Mouse (Mus musculus): ENCODE measurements around the gene Gucy1b2. TPM values are rescaled to one million over a fixed set of nuclear protein-coding genes. Genes with fewer than 3 reads are reported as not detected.

The Gucy1b2 gene
- polyA plus RNA-seq, 1 experiment from 2014 or later = 0.70 TPM

GRCm38 (mm10) chr14:62453276-62453675, 2.8 kb downstream of the Gucy1b2 start:
- DNase-seq (ENCODE audit: low spot score, missing footprints) (no peak), ATAC-seq (ENCODE audit: low FRiP score) (no peak)
- no peak overlapping the region for H3K4me3 ChIP-seq (ENCODE audit: low read depth, low read length)
- H3K4me2 ChIP-seq = no peak overlapping the region
- no peaks in the 10 kb centered on the region for H3K4me1 ChIP-seq (ENCODE audit: control insufficient read depth, insufficient read depth, low read length)
- 85% methylated on average over 11 of the region's 11 CpGs for WGBS
- H3K27ac ChIP-seq (ENCODE audit: low read depth, low read length) = no peak overlapping the region
- no peak overlapping the region for H3K9ac ChIP-seq (ENCODE audit: low read length)
- H3K27me3 ChIP-seq (ENCODE audit: control insufficient read depth, insufficient read depth, low read length) = no peaks in the 10 kb centered on the region
- no peaks in the 10 kb centered on the region for H3K36me3 ChIP-seq (ENCODE audit: control insufficient read depth, insufficient read depth, low read length)
- no peaks in the 10 kb centered on the region for H3K9me3 ChIP-seq (ENCODE audit: control insufficient read depth, low read length)

GRCm38 (mm10) chr14:62450706-62451105, 5.4 kb downstream of the Gucy1b2 start:
- Histone ChIP-seq H3K9ac (ENCODE audit: low read length) (no peak overlapping the region), H3K4me2 (no peak overlapping the region), H3K4me1 (ENCODE audit: control insufficient read depth, insufficient read depth, low read length) (no peaks in the 10 kb centered on the region), H3K27me3 (ENCODE audit: control insufficient read depth, insufficient read depth, low read length) (no peaks in the 10 kb centered on the region), H3K9me3 (ENCODE audit: control insufficient read depth, low read length) (no peaks in the 10 kb centered on the region), H3K27ac (ENCODE audit: low read depth, low read length) (no peak overlapping the region), H3K36me3 (ENCODE audit: control insufficient read depth, insufficient read depth, low read length) (no peaks in the 10 kb centered on the region), H3K4me3 (ENCODE audit: low read depth, low read length) (no peak overlapping the region)
- WGBS = 100% methylated on average over 1 of the region's 1 CpGs
- DNase-seq (ENCODE audit: low spot score, missing footprints) (no peak), ATAC-seq (ENCODE audit: low FRiP score) (no peak)

DNA sequence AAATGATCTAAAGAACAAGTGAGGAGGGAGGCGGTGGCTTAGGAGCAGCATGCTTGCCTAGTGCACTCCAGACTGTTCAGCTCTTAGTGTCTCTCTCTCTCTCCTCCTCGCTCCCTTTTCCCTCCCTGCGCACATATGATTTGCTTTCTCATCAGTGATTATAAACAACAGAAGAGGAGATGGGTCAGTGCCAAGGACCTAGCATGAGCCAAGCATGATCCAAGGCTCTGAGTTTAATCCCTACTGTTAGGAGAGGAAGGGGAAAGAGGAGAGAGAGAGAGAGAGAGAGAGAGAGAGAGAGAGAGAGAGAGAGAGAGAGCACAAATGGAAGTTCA, 8.9 kb downstream of the Gucy1b2 start:
- no peak for ATAC-seq (ENCODE audit: low FRiP score)
- no peaks in the 10 kb centered on the region for H3K36me3 ChIP-seq (ENCODE audit: control insufficient read depth, insufficient read depth, low read length)
- H3K9me3 ChIP-seq (ENCODE audit: control insufficient read depth, low read length) = no peaks in the 10 kb centered on the region
- no peaks in the 10 kb centered on the region for H3K4me1 ChIP-seq (ENCODE audit: control insufficient read depth, insufficient read depth, low read length)
- H3K9ac ChIP-seq (ENCODE audit: low read length) = no peak overlapping the region
- DNase-seq (ENCODE audit: low spot score, missing footprints) = no peak
- H3K27me3 ChIP-seq (ENCODE audit: control insufficient read depth, insufficient read depth, low read length) = no peaks in the 10 kb centered on the region
- WGBS = 100% methylated on average over 3 of the region's 3 CpGs
- H3K4me2 ChIP-seq = no peak overlapping the region
- H3K4me3 ChIP-seq (ENCODE audit: low read depth, low read length) = no peak overlapping the region
- H3K27ac ChIP-seq (ENCODE audit: low read depth, low read length) = no peak overlapping the region

DNA sequence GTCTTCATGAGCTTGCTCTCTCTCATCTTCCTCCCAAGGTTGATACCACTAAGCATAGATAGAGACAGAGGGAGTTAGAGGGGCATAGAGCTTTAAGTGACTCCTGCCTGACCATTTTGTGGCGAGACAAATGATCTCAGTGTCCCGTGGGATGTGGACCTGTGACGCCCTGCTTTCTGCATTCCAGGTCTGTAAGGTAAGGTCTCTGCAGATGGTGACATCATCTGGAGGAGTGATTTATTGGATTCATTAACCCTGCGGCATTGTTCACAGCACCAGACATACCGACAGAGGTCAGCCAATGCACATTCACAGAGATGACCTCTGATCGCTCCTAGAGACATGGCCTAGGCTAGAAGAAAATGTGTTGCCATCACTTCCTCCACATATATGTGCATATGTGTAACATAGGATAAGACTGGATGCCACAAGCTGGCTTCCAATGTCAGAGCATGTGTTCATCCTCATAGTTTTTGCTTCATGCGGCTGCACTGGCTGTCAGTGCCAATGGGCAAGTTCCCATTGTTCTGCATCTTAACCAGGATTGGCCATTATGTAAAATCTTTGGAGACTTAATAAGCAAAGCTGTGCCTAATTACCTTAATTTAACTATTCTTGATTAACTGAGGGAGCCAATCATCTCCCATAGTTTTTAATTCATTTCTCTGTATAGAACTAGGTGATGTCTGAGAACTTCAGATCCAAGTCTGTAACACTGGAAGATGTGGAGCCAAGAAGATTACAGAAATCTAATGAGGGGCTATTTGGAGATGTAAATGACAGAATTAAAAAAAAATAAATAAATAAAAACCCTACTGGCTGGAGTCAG, 9.5 kb downstream of the Gucy1b2 start:
- Histone ChIP-seq H3K4me2 (no peak overlapping the region), H3K27me3 (ENCODE audit: control insufficient read depth, insufficient read depth, low read length) (no peaks in the 10 kb centered on the region), H3K9ac (ENCODE audit: low read length) (no peak overlapping the region), H3K27ac (ENCODE audit: low read depth, low read length) (no peak overlapping the region), H3K4me3 (ENCODE audit: low read depth, low read length) (no peak overlapping the region), H3K36me3 (ENCODE audit: control insufficient read depth, insufficient read depth, low read length) (no peaks in the 10 kb centered on the region), H3K9me3 (ENCODE audit: control insufficient read depth, low read length) (no peaks in the 10 kb centered on the region), H3K4me1 (ENCODE audit: control insufficient read depth, insufficient read depth, low read length) (no peaks in the 10 kb centered on the region)
- no peak for ATAC-seq (ENCODE audit: low FRiP score)
- no peak for DNase-seq (ENCODE audit: low spot score, missing footprints)
- WGBS = 89% methylated on average over 7 of the region's 7 CpGs

- ATAC-seq (ENCODE audit: low FRiP score) (no peak), DNase-seq (ENCODE audit: low spot score, missing footprints) (no peak)
- no peaks in the 10 kb centered on the region for H3K27me3 ChIP-seq (ENCODE audit: control insufficient read depth, insufficient read depth, low read length)
- H3K4me1 ChIP-seq (ENCODE audit: control insufficient read depth, insufficient read depth, low read length) = no peaks in the 10 kb centered on the region
- no peaks in the 10 kb centered on the region for H3K9me3 ChIP-seq (ENCODE audit: control insufficient read depth, low read length)
- H3K4me3 ChIP-seq (ENCODE audit: low read depth, low read length) = no peak overlapping the region
- no peak overlapping the region for H3K4me2 ChIP-seq
- H3K27ac ChIP-seq (ENCODE audit: low read depth, low read length) = no peak overlapping the region
- H3K36me3 ChIP-seq (ENCODE audit: control insufficient read depth, insufficient read depth, low read length) = no peaks in the 10 kb centered on the region
- WGBS = 90% methylated on average over 6 of the region's 6 CpGs
- H3K9ac ChIP-seq (ENCODE audit: low read length) = no peak overlapping the region
These were observed 12.2 kb downstream of the Gucy1b2 start for GRCm38 (mm10) chr14:62443840-62444430.

DNA sequence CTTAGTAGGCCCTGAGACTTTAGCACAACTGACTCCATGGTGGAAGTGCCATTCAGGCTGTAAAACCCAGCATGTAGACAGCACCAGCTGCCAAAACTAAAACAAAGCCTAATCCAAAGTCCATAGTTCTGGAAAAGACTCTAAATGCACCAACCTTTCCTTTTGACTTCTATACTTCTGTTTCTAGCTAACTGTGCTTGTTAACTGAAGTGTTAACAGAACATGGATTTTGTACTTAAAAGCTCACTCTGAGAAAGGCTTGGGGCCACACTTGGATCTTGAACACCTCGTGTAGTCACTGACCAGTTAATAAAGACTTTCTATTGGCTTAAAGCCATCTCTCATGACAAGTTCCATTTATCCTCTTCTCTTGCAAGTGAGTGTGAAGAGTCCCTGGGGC, 13.1 kb downstream of the Gucy1b2 start:
- Histone ChIP-seq H3K4me1 (ENCODE audit: control insufficient read depth, insufficient read depth, low read length) (no peaks in the 10 kb centered on the region), H3K27ac (ENCODE audit: low read depth, low read length) (no peak overlapping the region), H3K36me3 (ENCODE audit: control insufficient read depth, insufficient read depth, low read length) (no peaks in the 10 kb centered on the region), H3K4me3 (ENCODE audit: low read depth, low read length) (no peak overlapping the region), H3K9ac (ENCODE audit: low read length) (no peak overlapping the region), H3K9me3 (ENCODE audit: control insufficient read depth, low read length) (no peaks in the 10 kb centered on the region), H3K27me3 (ENCODE audit: control insufficient read depth, insufficient read depth, low read length) (no peaks in the 10 kb centered on the region), H3K4me2 (no peak overlapping the region)
- 69% methylated on average over 1 of the region's 1 CpGs for WGBS
- DNase-seq (ENCODE audit: low spot score, missing footprints) (no peak), ATAC-seq (ENCODE audit: low FRiP score) (no peak)

DNA sequence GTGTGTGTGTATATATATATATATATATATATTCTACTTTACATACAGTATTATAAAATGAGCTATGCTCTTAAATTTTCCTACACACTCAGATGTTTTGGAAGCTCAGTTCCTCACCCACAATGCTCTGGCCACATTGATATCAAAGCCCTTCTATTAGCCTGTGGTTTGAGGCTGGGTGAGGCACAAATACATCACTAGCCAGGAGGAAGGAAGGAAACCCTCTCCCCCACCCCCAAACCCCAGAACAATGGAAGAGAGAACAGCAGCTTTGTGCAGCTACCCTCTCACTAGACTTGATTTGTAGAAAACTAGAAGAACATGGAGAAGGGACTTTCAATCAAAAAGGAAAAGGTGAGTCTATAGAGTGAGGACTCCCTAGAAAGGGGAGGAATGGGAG, 16.1 kb downstream of the Gucy1b2 start:
- Histone ChIP-seq H3K4me2 (no peak overlapping the region), H3K4me1 (ENCODE audit: control insufficient read depth, insufficient read depth, low read length) (no peaks in the 10 kb centered on the region), H3K27ac (ENCODE audit: low read depth, low read length) (no peak overlapping the region), H3K9me3 (ENCODE audit: control insufficient read depth, low read length) (no peaks in the 10 kb centered on the region), H3K9ac (ENCODE audit: low read length) (no peak overlapping the region), H3K36me3 (ENCODE audit: control insufficient read depth, insufficient read depth, low read length) (no peaks in the 10 kb centered on the region), H3K27me3 (ENCODE audit: control insufficient read depth, insufficient read depth, low read length) (no peaks in the 10 kb centered on the region), H3K4me3 (ENCODE audit: low read depth, low read length) (no peak overlapping the region)
- no peak for ATAC-seq (ENCODE audit: low FRiP score)
- DNase-seq (ENCODE audit: low spot score, missing footprints) = no peak

DNA sequence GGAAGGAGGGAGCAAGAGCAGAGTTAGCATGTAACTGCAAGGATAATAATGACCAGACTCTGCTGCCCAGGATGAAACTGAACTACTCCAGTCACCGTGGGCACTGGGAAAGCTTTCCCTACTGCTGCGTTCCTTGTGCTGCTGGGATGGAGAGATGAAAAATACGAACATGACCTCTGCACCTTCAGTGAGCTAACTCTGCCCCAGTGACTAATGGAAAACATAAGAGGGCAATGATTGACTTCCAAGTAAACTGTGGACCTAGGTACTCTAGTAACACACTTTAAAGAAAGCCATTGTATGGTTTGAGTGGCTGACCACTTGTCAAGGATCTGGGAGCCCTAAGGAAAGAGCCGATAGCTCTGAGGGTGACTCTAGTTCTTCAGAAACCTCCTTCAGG, 17.9 kb downstream of the Gucy1b2 start:
- Histone ChIP-seq H3K9me3 (ENCODE audit: control insufficient read depth, low read length) (no peaks in the 10 kb centered on the region), H3K4me3 (ENCODE audit: low read depth, low read length) (no peak overlapping the region), H3K27ac (ENCODE audit: low read depth, low read length) (no peak overlapping the region), H3K4me2 (no peak overlapping the region), H3K4me1 (ENCODE audit: control insufficient read depth, insufficient read depth, low read length) (no peaks in the 10 kb centered on the region), H3K9ac (ENCODE audit: low read length) (no peak overlapping the region), H3K27me3 (ENCODE audit: control insufficient read depth, insufficient read depth, low read length) (no peaks in the 10 kb centered on the region), H3K36me3 (ENCODE audit: control insufficient read depth, insufficient read depth, low read length) (no peaks in the 10 kb centered on the region)
- ATAC-seq (ENCODE audit: low FRiP score) = no peak
- WGBS = 86% methylated on average over 4 of the region's 4 CpGs
- no peak for DNase-seq (ENCODE audit: low spot score, missing footprints)

DNA sequence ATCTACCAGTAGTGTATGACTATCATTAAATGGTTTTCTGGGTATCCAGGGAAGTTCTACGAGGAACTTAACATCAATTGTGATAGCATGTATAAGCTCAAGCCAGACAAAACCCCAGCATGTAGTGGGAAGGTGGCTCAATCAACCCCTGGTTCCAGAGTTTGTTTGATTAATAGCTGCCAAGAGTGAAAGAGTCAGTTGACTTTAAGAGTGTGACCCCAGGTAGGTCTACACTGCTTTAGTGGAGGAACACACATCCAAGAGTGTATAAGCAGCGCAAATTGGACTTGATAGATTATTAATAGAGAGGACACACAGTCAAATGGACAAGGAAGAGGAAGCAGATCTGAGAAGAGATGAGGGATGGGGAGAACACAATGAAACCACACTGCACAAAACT, 18.3 kb downstream of the Gucy1b2 start:
- Histone ChIP-seq H3K27me3 (ENCODE audit: control insufficient read depth, insufficient read depth, low read length) (no peaks in the 10 kb centered on the region), H3K4me2 (no peak overlapping the region), H3K36me3 (ENCODE audit: control insufficient read depth, insufficient read depth, low read length) (no peaks in the 10 kb centered on the region), H3K4me3 (ENCODE audit: low read depth, low read length) (no peak overlapping the region), H3K27ac (ENCODE audit: low read depth, low read length) (no peak overlapping the region), H3K9me3 (ENCODE audit: control insufficient read depth, low read length) (no peaks in the 10 kb centered on the region), H3K9ac (ENCODE audit: low read length) (no peak overlapping the region), H3K4me1 (ENCODE audit: control insufficient read depth, insufficient read depth, low read length) (no peaks in the 10 kb centered on the region)
- ATAC-seq (ENCODE audit: low FRiP score) = no peak
- DNase-seq (ENCODE audit: low spot score, missing footprints) = no peak
- WGBS = 85% methylated on average over 2 of the region's 2 CpGs

Measured in midbrain, embryonic 11.5 days (tissue).